In genomic region chr5:125578661-125579060, GRCm38 (mm10) we compare ENCODE assay signal across 14 mouse cellular contexts. TPM values are rescaled to one million over a fixed set of nuclear protein-coding genes. Genes with fewer than 3 reads are reported as not detected.
DNase-seq lines count a peak whose midpoint lies in the region; ATAC-seq lines count a peak whose summit lies in the region.
"Had no signal": no experiment of that assay in that cellular context is flagged by ENCODE, and none has a peak within 500 bp of the region (broad histone marks: within the 10 kb centered on the region; RNA-seq: fewer than 3 reads in every experiment).

No protein-coding gene starts in this region.

- H3K4me2 ChIP-seq in kidney, embryonic 14.5 days (replicated peaks; ENCODE audit: low read depth, low read length), result no peak overlapping the region
- H3K4me2 ChIP-seq in intestine, embryonic 15.5 days (replicated peaks), result no peak overlapping the region
- H3K4me2 ChIP-seq: forebrain, embryonic 13.5 days; liver, embryonic 13.5 days had no signal

- H3K27ac ChIP-seq in kidney, embryonic 14.5 days (ENCODE audit: low read depth, low read length), result no peak overlapping the region
- no peak overlapping the region for H3K27ac ChIP-seq in intestine, embryonic 15.5 days
- H3K27ac ChIP-seq: forebrain, embryonic 13.5 days; hindbrain, embryonic 10.5 days; liver, embryonic 13.5 days had no signal

- DNase-seq in cerebellum, postnatal 10 days, result peak; percentile 22 to 54
- no peak for DNase-seq in cerebellum, adult 11 months
- DNase-seq in left cerebral cortex, adult 11 months (ENCODE audit: low spot score), result peak; percentile 68
- DNase-seq in right cerebral cortex, postnatal 10 days (ENCODE audit: low spot score in 2 of 2), result peak; percentile 83
- no peak for DNase-seq in T-cell, adult 2 months (ENCODE audit: low spot score)
- DNase-seq: kidney, postnatal 14 days; liver, embryonic 13.5 days; lung, postnatal 4 days had no signal

- no peaks in the 10 kb centered on the region for H3K9me3 ChIP-seq in kidney, embryonic 14.5 days (ENCODE audit: control insufficient read depth, low read length)
- H3K9me3 ChIP-seq in intestine, embryonic 15.5 days, result no peaks in the 10 kb centered on the region
- H3K9me3 ChIP-seq: hindbrain, embryonic 10.5 days; liver, embryonic 13.5 days had no signal

- ATAC-seq in frontal cortex, adult (ENCODE audit: low TSS enrichment), result peak; percentile 70
- ATAC-seq in kidney, embryonic 14.5 days (ENCODE audit: low FRiP score, low TSS enrichment), result no peak
- ATAC-seq in intestine, embryonic 15.5 days, result no peak
- ATAC-seq: forebrain, embryonic 13.5 days had no signal

- no peaks in the 10 kb centered on the region for H3K4me1 ChIP-seq in kidney, embryonic 14.5 days (ENCODE audit: control insufficient read depth, insufficient read depth, low read length)
- no peaks in the 10 kb centered on the region for H3K4me1 ChIP-seq in intestine, embryonic 15.5 days (replicated peaks)
- H3K4me1 ChIP-seq: liver, embryonic 13.5 days had no signal

- no peak overlapping the region for H3K4me3 ChIP-seq in kidney, embryonic 14.5 days (ENCODE audit: low read length)
- no peak overlapping the region for H3K4me3 ChIP-seq in intestine, embryonic 15.5 days (replicated peaks)
- H3K4me3 ChIP-seq: forebrain, embryonic 13.5 days; hindbrain, embryonic 10.5 days; liver, embryonic 13.5 days had no signal

- H3K36me3 ChIP-seq in kidney, embryonic 14.5 days (ENCODE audit: control insufficient read depth, insufficient read depth, low read length), result no peaks in the 10 kb centered on the region
- H3K36me3 ChIP-seq in intestine, embryonic 15.5 days, result no peaks in the 10 kb centered on the region
- H3K36me3 ChIP-seq: G1E; hindbrain, embryonic 10.5 days; liver, embryonic 13.5 days had no signal

- no peaks in the 10 kb centered on the region for H3K27me3 ChIP-seq in kidney, embryonic 14.5 days (ENCODE audit: control insufficient read depth, insufficient read depth, low read length)
- no peaks in the 10 kb centered on the region for H3K27me3 ChIP-seq in intestine, embryonic 15.5 days (replicated peaks)
- H3K27me3 ChIP-seq: forebrain, embryonic 13.5 days; liver, embryonic 13.5 days had no signal

- H3K9ac ChIP-seq in kidney, embryonic 14.5 days (ENCODE audit: low read depth, low read length), result no peak overlapping the region
- H3K9ac ChIP-seq in intestine, embryonic 15.5 days, result no peak overlapping the region
- H3K9ac ChIP-seq: forebrain, embryonic 13.5 days; liver, embryonic 13.5 days had no signal

- 81% methylated on average over 13 of the region's 13 CpGs for WGBS in kidney, embryonic 14.5 days
- 81% methylated on average over 13 of the region's 13 CpGs for WGBS in intestine, embryonic 15.5 days

RNA-seq across cellular contexts. Expression of gene Tmem132b, which starts 47.1 kb away (rescaled TPM):
- polyA plus RNA-seq in kidney, embryonic 14.5 days (2014; fragmentation: Nextera tagmentation; extraction: Ambion mirVana), result 0.24 and 0.46 TPM in 2 replicates
- 0.25 and 0.28 TPM in 2 replicates for polyA plus RNA-seq in intestine, embryonic 15.5 days (2015; fragmentation: Nextera tagmentation; extraction: Ambion mirVana)
- polyA plus RNA-seq: G1E had no signal

Comparison
In these comparisons a context has a peak if more than half of its experiments do, and no peak if none do; other contexts are left out.
1. DNase-seq: peak in cerebellum, postnatal 10 days (2 of 2), left cerebral cortex, adult 11 months (single experiment) and right cerebral cortex, postnatal 10 days (2 of 2); none in cerebellum, adult 11 months (single experiment) and T-cell, adult 2 months (single experiment).